Mouse (Mus musculus) limb, embryonic 15.5 days (tissue): ENCODE measurements at regions not wholly inside any gene's neighbourhood (a gene's known extent, or its start where the extent isn't known, plus 50 kb on each side); places are given as distances from the start of the nearest gene placed in this dataset.
"Not testable (repeated sequence)": the region's sequence is repeated elsewhere in the genome, so short reads cannot be mapped to it uniquely, and the experiment has no call there.

Experiments
- ATAC-seq: fragments of 200-750 bp; cut with Nextera tagmentation; 2 replicates; pipeline ENCODE4 v1.8.0; 2017; ENCODE audit warnings: low read depth, moderate TSS enrichment; ENCODE audit not compliant: insufficient number of reproducible peaks, low FRiP score, low TSS enrichment
- H3K27ac ChIP-seq: fragments of 300-500 bp; sonication (generic); 2 replicates; pipeline ENCODE4 v1.5.1; 2015; ENCODE audit warnings: moderate library complexity, mild to moderate bottlenecking, inconsistent platforms
- H3K27me3 ChIP-seq: fragments of 300-500 bp; sonication (generic); 2 replicates; pipeline ENCODE4 v1.6.1; 2015; ENCODE audit warnings: inconsistent platforms
- H3K36me3 ChIP-seq: fragments of 300-500 bp; sonication (generic); 2 replicates; pipeline ENCODE4 v1.6.1; 2015; ENCODE audit warnings: inconsistent platforms
- H3K4me1 ChIP-seq: fragments of 300-500 bp; sonication (generic); 2 replicates; pipeline ENCODE4 v1.6.1; 2015; ENCODE audit warnings: inconsistent platforms
- H3K4me2 ChIP-seq: fragments of 300-500 bp; sonication (generic); 2 replicates; pipeline ENCODE4 v1.6.1; 2015; ENCODE audit warnings: mild to moderate bottlenecking, inconsistent platforms
- H3K4me3 ChIP-seq: fragments of 300-500 bp; sonication (generic); 2 replicates; pipeline ENCODE4 v1.5.1; 2015; ENCODE audit warnings: mild to moderate bottlenecking, inconsistent platforms
- H3K9ac ChIP-seq: fragments of 300-500 bp; sonication (generic); 2 replicates; pipeline ENCODE4 v1.6.1; 2015; ENCODE audit warnings: inconsistent platforms
- H3K9me3 ChIP-seq: fragments of 300-500 bp; sonication (generic); 2 replicates; pipeline ENCODE4 v1.6.1; 2016; ENCODE audit warnings: inconsistent platforms
- WGBS: fragments of 180-500 bp; shearing (Covaris S2); methylation state at CpG from one replicate; pipeline ENCODE4 v1.1.7; 2015; 5-methylcytosine and 5-hydroxymethylcytosine counted together

DNA sequence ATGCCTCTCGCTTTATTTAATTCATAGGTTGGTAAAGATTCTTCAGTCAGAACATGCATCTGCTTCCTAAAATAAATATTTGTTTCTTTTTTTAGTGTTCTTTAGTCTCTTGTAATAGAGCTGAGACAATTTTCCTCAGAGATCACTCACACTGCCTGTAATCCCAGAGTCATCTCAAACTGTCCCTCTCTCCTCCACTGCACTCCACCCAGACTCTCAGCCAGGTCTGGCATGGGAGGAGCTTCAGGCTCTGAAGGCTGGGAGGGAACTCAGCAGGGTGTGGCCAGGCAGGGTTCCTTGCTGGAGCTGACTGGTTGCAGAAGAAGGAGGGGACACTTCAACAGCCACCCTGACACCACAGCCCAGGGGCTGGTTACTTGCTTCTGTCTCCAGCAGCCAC, 524.8 kb downstream of the Dad1 start:
- 33% methylated on average over 1 of the region's 1 CpGs for WGBS
- ATAC-seq, H3K36me3 ChIP-seq, H3K4me3 ChIP-seq, H3K4me1 ChIP-seq, H3K9ac ChIP-seq, H3K9me3 ChIP-seq, H3K27ac ChIP-seq, H3K4me2 ChIP-seq, H3K27me3 ChIP-seq: not testable (repeated sequence)

DNA sequence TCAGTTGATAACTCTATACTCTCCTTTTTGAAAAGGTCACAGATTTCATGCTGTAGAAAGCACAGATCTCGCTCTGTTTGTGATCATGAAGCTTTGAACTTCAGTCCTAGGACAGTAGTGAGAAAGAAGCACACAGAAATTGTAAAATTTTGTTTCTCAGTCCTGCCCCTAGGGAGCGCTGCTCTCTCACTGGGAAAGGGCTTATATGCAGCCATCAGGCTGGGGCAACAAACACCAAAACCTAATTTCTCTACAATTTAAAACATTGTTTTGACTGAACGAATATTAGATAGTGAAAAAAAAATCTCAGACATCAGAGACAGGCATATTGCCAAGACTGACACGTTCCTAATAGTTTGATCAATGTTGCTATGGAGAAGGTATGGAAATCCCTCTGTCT, 527.0 kb downstream of the Dad1 start:
- H3K4me3 ChIP-seq, H3K4me1 ChIP-seq, H3K27me3 ChIP-seq, H3K4me2 ChIP-seq, H3K9ac ChIP-seq, ATAC-seq, H3K9me3 ChIP-seq, H3K27ac ChIP-seq, H3K36me3 ChIP-seq: not testable (repeated sequence)
- 41% methylated on average over 2 of the region's 4 CpGs for WGBS

DNA sequence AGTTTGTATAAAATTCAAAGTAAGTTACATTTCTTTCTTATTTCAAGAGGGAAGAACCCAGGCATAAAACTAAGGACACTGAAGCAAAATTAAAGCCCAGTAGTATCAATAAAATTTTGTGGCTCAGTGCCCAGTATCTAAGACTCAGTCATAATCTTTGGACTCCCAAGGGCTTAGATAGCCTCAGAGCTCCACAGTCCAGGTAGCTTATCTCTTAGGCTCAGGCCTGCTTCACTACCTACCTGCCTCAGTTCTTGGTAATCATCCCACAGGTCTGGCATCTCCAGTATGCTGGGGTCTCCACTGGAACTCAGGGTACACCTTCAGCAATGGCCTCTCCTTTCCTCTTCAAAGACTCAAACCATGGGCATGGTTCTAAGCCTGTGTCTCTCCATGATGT, 530.3 kb downstream of the Dad1 start:
- not testable (repeated sequence) for H3K36me3 ChIP-seq, H3K4me1 ChIP-seq, H3K4me3 ChIP-seq, H3K27me3 ChIP-seq, H3K9me3 ChIP-seq, H3K4me2 ChIP-seq, ATAC-seq, H3K27ac ChIP-seq, H3K9ac ChIP-seq

DNA sequence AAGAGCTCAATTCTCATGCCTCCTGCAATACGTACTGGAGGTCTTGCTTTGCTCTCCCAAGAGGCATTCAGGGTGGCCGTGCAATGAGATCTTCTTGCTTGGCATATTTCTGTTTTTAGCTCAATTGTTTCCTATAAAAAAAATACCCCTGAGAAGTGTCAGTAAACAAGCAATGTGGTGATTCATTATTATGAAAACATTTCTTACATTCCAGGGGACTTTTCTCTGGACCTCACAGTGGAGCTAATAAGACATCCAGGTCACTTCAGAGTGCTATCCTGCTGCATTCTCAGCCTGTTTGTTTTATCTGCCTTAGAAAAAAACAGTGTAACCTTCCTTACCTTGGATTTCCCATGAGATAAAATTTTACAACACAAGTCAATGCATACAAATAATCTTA, 532.0 kb downstream of the Dad1 start:
- WGBS: 63% methylated on average over 2 of the region's 2 CpGs

DNA sequence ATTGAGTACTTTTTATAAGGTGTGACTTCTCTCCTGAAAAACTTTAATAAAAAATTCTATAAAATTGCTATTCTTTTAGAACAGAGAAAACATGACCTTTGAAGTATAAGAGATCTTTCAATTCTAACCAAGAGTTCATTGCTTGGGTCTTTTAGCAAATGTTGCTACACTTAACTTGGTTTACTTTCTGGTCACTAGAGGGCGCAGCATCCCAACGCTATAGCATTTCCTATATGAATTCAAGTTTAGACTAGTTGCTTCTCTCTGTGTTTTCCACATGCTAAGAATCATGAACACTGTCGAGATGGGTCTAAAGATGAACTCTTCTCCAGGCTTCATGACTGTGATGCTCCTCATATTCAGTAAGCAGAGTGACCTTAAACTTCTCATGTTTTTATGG, 544.3 kb downstream of the Dad1 start:
- H3K9ac ChIP-seq, H3K4me2 ChIP-seq, H3K4me3 ChIP-seq, H3K9me3 ChIP-seq, ATAC-seq, H3K4me1 ChIP-seq, H3K36me3 ChIP-seq, H3K27ac ChIP-seq, H3K27me3 ChIP-seq: not testable (repeated sequence)
- WGBS: 11% methylated on average over 3 of the region's 3 CpGs

More for the DNA sequence above, 532.0 kb downstream of the Dad1 start:
- not testable (repeated sequence) for H3K4me1 ChIP-seq, H3K27ac ChIP-seq, H3K9ac ChIP-seq, ATAC-seq, H3K4me3 ChIP-seq, H3K36me3 ChIP-seq, H3K27me3 ChIP-seq, H3K4me2 ChIP-seq, H3K9me3 ChIP-seq

DNA sequence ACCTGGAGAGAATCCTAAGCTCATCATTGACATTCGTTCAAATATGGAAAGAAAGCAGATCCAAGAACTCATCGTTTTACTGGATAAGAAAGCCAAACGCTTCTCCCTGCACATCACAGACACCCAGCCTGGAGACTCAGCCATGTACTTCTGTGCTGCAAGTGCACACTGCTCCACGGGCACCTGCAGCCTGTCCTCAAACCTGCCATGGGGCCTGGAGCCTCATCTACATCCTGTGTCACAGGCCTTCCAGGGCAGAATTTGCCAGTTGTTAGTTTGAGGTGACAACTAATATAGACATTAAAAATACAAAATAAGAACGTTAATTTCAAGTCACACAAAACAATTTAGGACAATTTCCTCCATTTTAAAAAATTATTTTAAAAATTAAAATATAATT, 549.6 kb downstream of the Dad1 start:
- 80% methylated on average over 5 of the region's 5 CpGs for WGBS

DNA sequence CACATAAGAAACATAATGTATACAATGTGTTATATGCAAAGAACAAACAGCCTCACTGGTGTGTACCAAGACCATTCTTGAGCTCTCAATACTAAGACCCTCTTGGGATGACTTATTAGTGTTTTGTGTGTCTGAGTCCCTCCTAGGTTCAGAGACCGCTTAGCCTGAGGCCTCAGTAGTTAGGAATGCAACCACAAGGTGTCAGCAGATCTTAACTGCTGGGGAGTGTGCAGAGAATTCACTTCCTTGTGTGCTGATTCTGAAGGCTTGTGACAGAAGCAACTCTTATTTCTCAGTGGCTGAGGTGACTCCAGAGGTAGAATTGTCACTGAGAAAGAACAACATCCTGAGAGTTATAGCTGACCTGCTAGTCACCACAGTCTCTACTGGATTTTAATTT, 550.3 kb downstream of the Dad1 start:
- H3K4me1 ChIP-seq, H3K27ac ChIP-seq, H3K36me3 ChIP-seq, H3K9ac ChIP-seq, H3K4me2 ChIP-seq, H3K27me3 ChIP-seq, ATAC-seq, H3K4me3 ChIP-seq, H3K9me3 ChIP-seq: not testable (repeated sequence)
- 24% methylated on average over 1 of the region's 1 CpGs for WGBS

More for the DNA sequence above, 549.6 kb downstream of the Dad1 start:
- not testable (repeated sequence) for H3K36me3 ChIP-seq, H3K27ac ChIP-seq, H3K9me3 ChIP-seq, H3K9ac ChIP-seq, H3K4me3 ChIP-seq, H3K4me1 ChIP-seq, H3K4me2 ChIP-seq, ATAC-seq, H3K27me3 ChIP-seq

DNA sequence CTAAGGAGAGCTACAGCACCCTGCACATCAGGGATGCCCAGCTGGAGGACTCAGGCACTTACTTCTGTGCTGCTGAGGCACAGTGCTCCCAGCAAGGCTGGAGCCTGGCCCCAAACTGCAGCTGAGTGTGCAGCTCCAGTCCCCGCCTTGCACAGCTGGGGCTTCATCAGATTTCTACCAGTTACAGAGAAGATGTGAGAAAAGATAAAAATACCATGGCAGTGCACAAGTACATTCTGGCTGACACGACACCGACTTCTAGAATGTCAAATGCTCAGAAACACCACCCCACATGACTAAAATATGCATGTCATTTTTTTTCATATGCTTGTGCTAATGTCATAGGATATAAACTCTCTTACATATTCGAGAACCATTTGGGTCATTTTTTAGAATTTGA, 569.8 kb downstream of the Dad1 start:
- H3K36me3 ChIP-seq, H3K9me3 ChIP-seq, H3K27ac ChIP-seq, H3K27me3 ChIP-seq, H3K9ac ChIP-seq, ATAC-seq, H3K4me3 ChIP-seq, H3K4me1 ChIP-seq, H3K4me2 ChIP-seq: not testable (repeated sequence)
- WGBS: 64% methylated on average over 4 of the region's 4 CpGs

DNA sequence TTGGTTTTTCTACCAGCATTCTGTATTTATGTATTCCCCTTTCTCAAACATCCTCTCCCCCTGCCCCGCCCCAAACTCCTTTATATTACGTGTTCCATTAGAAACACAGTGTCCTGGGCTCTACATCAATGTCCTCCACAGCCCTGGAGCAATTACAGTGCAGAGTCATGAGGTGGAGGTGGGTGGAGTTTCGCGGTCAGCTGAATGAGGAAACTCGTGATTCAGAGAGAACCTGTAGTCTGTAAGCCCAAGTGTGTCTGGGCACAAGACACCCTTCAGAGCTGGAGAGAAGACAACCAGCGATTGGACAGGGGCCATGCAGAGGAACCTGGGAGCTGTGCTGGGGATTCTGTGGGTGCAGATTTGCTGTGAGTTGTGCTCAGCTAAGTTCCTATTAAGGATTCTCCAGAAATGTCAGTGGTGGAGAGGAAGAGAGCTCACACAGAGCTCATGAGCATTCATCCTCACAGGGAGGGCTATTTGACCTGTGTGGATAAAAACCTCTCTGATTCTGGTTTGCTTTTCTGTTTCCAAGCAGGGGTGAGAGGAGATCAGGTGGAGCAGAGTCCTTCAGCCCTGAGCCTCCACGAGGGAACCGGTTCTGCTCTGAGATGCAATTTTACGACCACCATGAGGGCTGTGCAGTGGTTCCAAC, 570.4 kb downstream of the Dad1 start:
- H3K4me1 ChIP-seq, H3K27ac ChIP-seq, H3K27me3 ChIP-seq, H3K9ac ChIP-seq, H3K4me2 ChIP-seq, H3K4me3 ChIP-seq, H3K36me3 ChIP-seq, H3K9me3 ChIP-seq, ATAC-seq: not testable (repeated sequence)
- 63% methylated on average over 9 of the region's 9 CpGs for WGBS

DNA sequence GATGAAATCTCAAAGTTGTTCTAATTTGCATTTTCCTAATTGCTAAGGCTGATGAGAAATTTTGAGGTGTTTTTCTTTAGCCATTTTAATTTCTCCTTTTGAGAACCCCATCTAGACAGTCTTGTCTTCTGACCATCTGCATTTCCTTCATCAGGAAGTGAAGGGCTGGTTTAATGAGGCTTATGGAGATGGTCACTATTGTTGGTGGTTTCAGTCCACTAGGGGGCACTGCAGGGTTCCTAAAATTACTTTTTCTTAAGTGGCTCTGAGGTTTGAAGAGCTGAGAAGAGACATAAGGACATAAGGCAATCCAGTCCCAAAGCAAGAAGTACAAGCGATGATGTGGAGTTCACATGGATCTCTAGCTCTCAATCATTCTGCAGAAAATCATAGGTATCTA, 571.2 kb downstream of the Dad1 start:
- not testable (repeated sequence) for H3K4me2 ChIP-seq, H3K4me3 ChIP-seq, H3K9me3 ChIP-seq, H3K36me3 ChIP-seq, H3K27ac ChIP-seq, ATAC-seq, H3K9ac ChIP-seq, H3K4me1 ChIP-seq, H3K27me3 ChIP-seq
- 87% methylated on average over 1 of the region's 1 CpGs for WGBS

DNA sequence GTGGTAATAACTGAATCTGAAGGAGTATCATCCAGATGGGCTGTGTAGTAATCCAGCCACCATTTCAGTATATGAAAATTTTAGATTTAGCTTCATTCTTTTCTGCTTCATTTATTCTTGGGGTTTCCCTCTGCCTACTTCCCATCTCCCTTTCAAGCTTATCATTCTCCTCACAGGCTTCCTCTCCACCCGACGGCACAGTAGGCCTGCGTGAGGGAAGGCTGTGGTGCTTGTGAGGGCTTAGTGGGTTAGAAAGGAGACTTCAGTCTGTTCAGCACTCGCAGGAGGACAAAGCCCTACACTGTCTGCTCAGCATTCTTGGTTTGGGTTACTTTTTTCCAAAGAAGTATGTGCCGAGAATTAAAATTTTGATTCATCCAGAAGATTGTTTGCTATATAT, 572.6 kb downstream of the Dad1 start:
- 87% methylated on average over 5 of the region's 5 CpGs for WGBS
- not testable (repeated sequence) for H3K9me3 ChIP-seq, H3K36me3 ChIP-seq

DNA sequence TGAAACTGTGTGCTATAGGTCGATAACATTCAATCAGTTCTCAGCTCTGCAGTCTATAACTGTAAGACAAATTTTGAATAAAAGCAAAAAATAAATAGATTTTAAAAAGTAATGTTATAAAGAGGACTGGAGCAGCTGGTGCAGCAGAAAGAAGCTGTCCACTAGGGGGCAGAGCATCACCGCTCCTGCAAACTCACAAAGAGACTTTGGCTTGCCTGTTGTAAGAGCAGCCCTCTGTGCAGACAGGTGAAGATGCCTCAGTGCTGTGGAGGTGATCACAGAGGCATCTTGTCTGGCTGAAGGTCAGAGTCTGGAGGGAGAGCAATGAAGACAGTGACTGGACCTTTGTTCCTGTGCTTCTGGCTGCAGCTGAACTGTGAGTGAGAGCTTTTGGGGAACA, 588.2 kb downstream of the Dad1 start:
- ATAC-seq: not testable (repeated sequence)

More for the DNA sequence above, 572.6 kb downstream of the Dad1 start:
- H3K27ac ChIP-seq, ATAC-seq, H3K4me3 ChIP-seq, H3K27me3 ChIP-seq, H3K4me1 ChIP-seq, H3K4me2 ChIP-seq, H3K9ac ChIP-seq: not testable (repeated sequence)

DNA sequence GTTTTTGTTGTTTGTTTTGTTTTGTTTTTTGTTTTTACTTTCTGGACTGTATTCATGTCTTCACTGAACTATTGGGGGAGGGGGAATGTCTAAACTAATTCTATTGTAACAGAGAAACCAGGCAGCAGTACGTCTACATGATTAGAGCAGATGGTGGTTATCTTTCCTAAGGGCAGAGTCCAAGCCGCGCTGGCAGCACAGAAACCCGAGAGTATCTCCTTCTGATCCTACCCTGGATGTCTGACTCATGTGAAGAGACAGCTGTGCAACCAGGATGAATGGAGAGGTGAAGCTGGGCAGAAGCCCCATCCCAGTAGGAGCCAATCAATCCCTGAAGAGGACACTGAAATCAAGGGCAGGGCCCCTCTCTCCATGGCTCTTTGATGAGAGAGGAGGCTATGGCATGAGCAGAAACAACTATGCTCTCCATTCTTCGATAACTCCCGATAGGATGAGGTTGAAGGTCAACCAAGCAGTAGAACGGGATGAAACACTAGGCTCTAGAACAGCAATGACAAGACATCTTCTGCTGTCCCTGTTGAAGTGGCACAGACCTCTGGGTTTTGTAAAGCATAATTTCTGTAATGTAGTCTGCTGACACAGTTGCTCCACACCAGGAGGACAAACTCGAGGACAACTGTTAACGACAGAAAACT, 591.1 kb downstream of the Dad1 start:
- not testable (repeated sequence) for H3K27me3 ChIP-seq, H3K4me2 ChIP-seq, H3K9ac ChIP-seq, H3K9me3 ChIP-seq, H3K36me3 ChIP-seq, ATAC-seq, H3K27ac ChIP-seq, H3K4me1 ChIP-seq, H3K4me3 ChIP-seq
- 71% methylated on average over 9 of the region's 9 CpGs for WGBS

More for the DNA sequence above, 588.2 kb downstream of the Dad1 start:
- H3K4me1 ChIP-seq, H3K4me3 ChIP-seq, H3K27ac ChIP-seq, H3K36me3 ChIP-seq, H3K9me3 ChIP-seq, H3K27me3 ChIP-seq, H3K9ac ChIP-seq, H3K4me2 ChIP-seq: not testable (repeated sequence)
- WGBS: 30% methylated on average over 2 of the region's 2 CpGs
